Mouse (Mus musculus): ENCODE results near the gene Dhcr24. TPM values are rescaled to one million over a fixed set of nuclear protein-coding genes. Genes with fewer than 3 reads are reported as not detected.

Gene Dhcr24
- polyA plus RNA-seq, 1 experiment from 2014 or later: 8.1 TPM

GRCm38 (mm10) chr4:106533421-106534080 is 27.3 kb upstream of the Dhcr24 start:
- Histone ChIP-seq H3K27ac (ENCODE audit: low read length) (no peak overlapping the region), H3K9ac (ENCODE audit: low read depth, low read length) (no peak overlapping the region), H3K4me1 (ENCODE audit: control insufficient read depth, low read depth, low read length) (peaks cover 5% of the 10 kb centered on the region), H3K36me3 (ENCODE audit: control insufficient read depth, insufficient read depth) (no peaks in the 10 kb centered on the region), H3K4me3 (ENCODE audit: low read depth, low read length) (no peak overlapping the region), H3K27me3 (ENCODE audit: control insufficient read depth, insufficient read depth, low read depth, low read length) (no peaks in the 10 kb centered on the region), H3K4me2 (ENCODE audit: low read depth, low read length) (no peak overlapping the region), H3K9me3 (replicated peaks; ENCODE audit: control insufficient read depth, low read length) (no peaks in the 10 kb centered on the region)
- no peak for ATAC-seq (ENCODE audit: low read depth)
- whole genome bisulfite sequencing (ENCODE audit: insufficient replicate concordance): 21% methylated on average over 7 of the region's 7 CpGs

DNA sequence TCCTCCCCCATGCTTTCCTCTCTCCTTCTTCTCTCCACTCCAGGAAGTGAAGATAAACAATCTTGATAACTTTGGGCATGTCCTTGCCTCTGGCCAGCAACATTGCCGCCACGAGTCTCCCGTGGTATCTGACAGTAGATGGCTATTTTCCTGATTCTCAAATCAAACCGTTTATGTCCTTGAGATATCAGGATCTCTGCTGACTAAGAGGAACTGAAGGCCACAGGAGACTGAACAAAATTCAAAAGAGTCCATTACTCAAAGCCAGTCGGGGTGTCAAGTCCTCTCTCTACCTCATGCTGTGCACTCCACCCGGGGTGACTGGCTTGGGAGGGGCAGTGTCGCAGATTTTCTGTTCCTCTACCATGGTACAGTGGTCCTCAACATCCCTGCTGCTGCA is 26.6 kb upstream of the Dhcr24 start:
- WGBS (ENCODE audit: insufficient replicate concordance): 23% methylated on average over 7 of the region's 7 CpGs

GRCm38 (mm10) chr4:106539756-106540155 is 21.1 kb upstream of the Dhcr24 start:
- Histone ChIP-seq H3K27ac (ENCODE audit: low read length) (no peak overlapping the region), H3K4me1 (ENCODE audit: control insufficient read depth, low read depth, low read length) (no peaks in the 10 kb centered on the region)
- 73% methylated on average over 5 of the region's 5 CpGs for WGBS (ENCODE audit: insufficient replicate concordance)

More for the DNA sequence above, 26.6 kb upstream of the Dhcr24 start:
- Histone ChIP-seq H3K4me1 (ENCODE audit: control insufficient read depth, low read depth, low read length) (peaks cover 4% of the 10 kb centered on the region), H3K9me3 (replicated peaks; ENCODE audit: control insufficient read depth, low read length) (no peaks in the 10 kb centered on the region), H3K27ac (ENCODE audit: low read length) (no peak overlapping the region), H3K4me2 (ENCODE audit: low read depth, low read length) (no peak overlapping the region), H3K4me3 (ENCODE audit: low read depth, low read length) (no peak overlapping the region), H3K9ac (ENCODE audit: low read depth, low read length) (no peak overlapping the region), H3K36me3 (ENCODE audit: control insufficient read depth, insufficient read depth) (no peaks in the 10 kb centered on the region), H3K27me3 (ENCODE audit: control insufficient read depth, insufficient read depth, low read depth, low read length) (no peaks in the 10 kb centered on the region)
- ATAC-seq (ENCODE audit: low read depth): no peak

GRCm38 (mm10) chr4:106541491-106541890 is 19.3 kb upstream of the Dhcr24 start:
- no peak overlapping the region for H3K4me2 ChIP-seq (ENCODE audit: low read depth, low read length)
- no peaks in the 10 kb centered on the region for H3K27me3 ChIP-seq (ENCODE audit: control insufficient read depth, insufficient read depth, low read depth, low read length)
- 26% methylated on average over 3 of the region's 3 CpGs for WGBS (ENCODE audit: insufficient replicate concordance)
- H3K4me3 ChIP-seq (ENCODE audit: low read depth, low read length): no peak overlapping the region
- ATAC-seq (ENCODE audit: low read depth): no peak
- H3K4me1 ChIP-seq (ENCODE audit: control insufficient read depth, low read depth, low read length): no peaks in the 10 kb centered on the region
- no peaks in the 10 kb centered on the region for H3K36me3 ChIP-seq (ENCODE audit: control insufficient read depth, insufficient read depth)
- no peak overlapping the region for H3K27ac ChIP-seq (ENCODE audit: low read length)
- no peaks in the 10 kb centered on the region for H3K9me3 ChIP-seq (replicated peaks; ENCODE audit: control insufficient read depth, low read length)
- no peak overlapping the region for H3K9ac ChIP-seq (ENCODE audit: low read depth, low read length)

More at GRCm38 (mm10) chr4:106539756-106540155, 21.1 kb upstream of the Dhcr24 start:
- no peaks in the 10 kb centered on the region for H3K27me3 ChIP-seq (ENCODE audit: control insufficient read depth, insufficient read depth, low read depth, low read length)
- no peaks in the 10 kb centered on the region for H3K9me3 ChIP-seq (replicated peaks; ENCODE audit: control insufficient read depth, low read length)
- no peak overlapping the region for H3K9ac ChIP-seq (ENCODE audit: low read depth, low read length)
- H3K4me3 ChIP-seq (ENCODE audit: low read depth, low read length): no peak overlapping the region
- H3K4me2 ChIP-seq (ENCODE audit: low read depth, low read length): no peak overlapping the region
- no peaks in the 10 kb centered on the region for H3K36me3 ChIP-seq (ENCODE audit: control insufficient read depth, insufficient read depth)
- ATAC-seq (ENCODE audit: low read depth): no peak

- 69% methylated on average over 2 of the region's 2 CpGs for WGBS (ENCODE audit: insufficient replicate concordance)
- Histone ChIP-seq H3K4me2 (ENCODE audit: low read depth, low read length) (no peak overlapping the region), H3K9me3 (replicated peaks; ENCODE audit: control insufficient read depth, low read length) (no peaks in the 10 kb centered on the region), H3K4me1 (ENCODE audit: control insufficient read depth, low read depth, low read length) (no peaks in the 10 kb centered on the region), H3K4me3 (ENCODE audit: low read depth, low read length) (no peak overlapping the region), H3K36me3 (ENCODE audit: control insufficient read depth, insufficient read depth) (no peaks in the 10 kb centered on the region), H3K27ac (ENCODE audit: low read length) (no peak overlapping the region), H3K9ac (ENCODE audit: low read depth, low read length) (no peak overlapping the region), H3K27me3 (ENCODE audit: control insufficient read depth, insufficient read depth, low read depth, low read length) (no peaks in the 10 kb centered on the region)
- ATAC-seq (ENCODE audit: low read depth): no peak
Observed at GRCm38 (mm10) chr4:106542211-106542610, 18.6 kb upstream of the Dhcr24 start.

- H3K4me2 ChIP-seq (ENCODE audit: low read depth, low read length): no peak overlapping the region
- H3K27ac ChIP-seq (ENCODE audit: low read length): no peak overlapping the region
- no peaks in the 10 kb centered on the region for H3K36me3 ChIP-seq (ENCODE audit: control insufficient read depth, insufficient read depth)
- no peaks in the 10 kb centered on the region; the same call in 1 of the 2 replicates for H3K4me1 ChIP-seq (ENCODE audit: control insufficient read depth, low read depth, low read length)
- no peaks in the 10 kb centered on the region for H3K27me3 ChIP-seq (ENCODE audit: control insufficient read depth, insufficient read depth, low read depth, low read length)
- H3K9ac ChIP-seq (ENCODE audit: low read depth, low read length): no peak overlapping the region
- no peak overlapping the region for H3K4me3 ChIP-seq (ENCODE audit: low read depth, low read length)
- WGBS (ENCODE audit: insufficient replicate concordance): 47% methylated on average over 8 of the region's 8 CpGs
- ATAC-seq (ENCODE audit: low read depth): no peak
- H3K9me3 ChIP-seq (replicated peaks; ENCODE audit: control insufficient read depth, low read length): no peaks in the 10 kb centered on the region
Observed at GRCm38 (mm10) chr4:106545817-106546373, 14.9 kb upstream of the Dhcr24 start.

DNA sequence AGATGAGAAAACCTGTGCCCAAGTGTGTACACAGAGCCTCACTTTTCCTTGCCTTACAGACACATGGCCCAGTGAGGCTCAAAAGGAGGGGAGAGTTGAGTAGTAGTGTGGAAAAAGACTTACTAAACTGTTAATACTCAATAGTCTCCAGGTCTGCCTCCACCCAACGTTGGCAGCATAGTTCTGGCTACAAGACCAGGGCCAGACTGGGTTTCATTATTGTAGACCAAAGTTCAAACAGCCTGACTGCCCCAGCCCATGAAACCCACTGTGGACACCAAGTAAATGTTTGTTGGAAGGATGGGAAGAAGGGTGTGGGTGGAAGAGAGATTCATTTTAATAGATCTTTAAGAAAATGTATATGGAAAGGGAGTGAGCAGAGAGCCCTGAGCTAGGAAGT is 13.9 kb upstream of the Dhcr24 start:
- Histone ChIP-seq H3K9me3 (replicated peaks; ENCODE audit: control insufficient read depth, low read length) (no peaks in the 10 kb centered on the region), H3K9ac (ENCODE audit: low read depth, low read length) (no peak overlapping the region), H3K4me2 (ENCODE audit: low read depth, low read length) (no peak overlapping the region), H3K4me1 (ENCODE audit: control insufficient read depth, low read depth, low read length) (no peaks in the 10 kb centered on the region; the same call in 1 of the 2 replicates), H3K27ac (ENCODE audit: low read length) (no peak overlapping the region), H3K36me3 (ENCODE audit: control insufficient read depth, insufficient read depth) (no peaks in the 10 kb centered on the region), H3K27me3 (ENCODE audit: control insufficient read depth, insufficient read depth, low read depth, low read length) (no peaks in the 10 kb centered on the region), H3K4me3 (ENCODE audit: low read depth, low read length) (no peak overlapping the region)
- WGBS (ENCODE audit: insufficient replicate concordance): 35% methylated on average over 1 of the region's 1 CpGs
- ATAC-seq (ENCODE audit: low read depth): no peak

DNA sequence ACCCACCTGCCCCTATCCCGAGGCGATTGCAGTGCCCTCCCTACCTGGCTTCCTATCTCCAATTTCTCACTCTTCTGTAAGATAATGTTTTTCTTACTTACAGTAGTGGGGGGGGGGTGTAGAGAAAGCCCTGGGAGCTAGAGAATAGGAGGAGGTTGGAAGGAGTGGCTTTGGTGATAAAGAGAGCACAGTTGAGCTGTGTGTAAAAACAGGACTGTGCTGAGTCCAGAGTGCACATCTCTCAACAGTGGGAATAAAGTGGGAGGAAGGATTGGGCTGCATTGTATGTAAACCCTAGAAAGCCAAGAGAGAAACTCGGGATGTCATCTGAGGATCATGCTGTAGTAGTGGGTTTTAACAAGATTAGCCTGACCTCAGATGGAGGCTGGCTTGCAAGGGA is 12.7 kb upstream of the Dhcr24 start:
- H3K4me1 ChIP-seq (ENCODE audit: control insufficient read depth, low read depth, low read length): no peaks in the 10 kb centered on the region; the same call in 1 of the 2 replicates
- 47% methylated on average over 3 of the region's 3 CpGs for WGBS (ENCODE audit: insufficient replicate concordance)
- H3K4me3 ChIP-seq (ENCODE audit: low read depth, low read length): no peak overlapping the region
- H3K4me2 ChIP-seq (ENCODE audit: low read depth, low read length): no peak overlapping the region
- H3K27ac ChIP-seq (ENCODE audit: low read length): no peak overlapping the region
- no peaks in the 10 kb centered on the region for H3K27me3 ChIP-seq (ENCODE audit: control insufficient read depth, insufficient read depth, low read depth, low read length)
- H3K36me3 ChIP-seq (ENCODE audit: control insufficient read depth, insufficient read depth): no peaks in the 10 kb centered on the region
- ATAC-seq (ENCODE audit: low read depth): peak; percentile 55; the same call in 1 of the 2 replicates
- H3K9ac ChIP-seq (ENCODE audit: low read depth, low read length): no peak overlapping the region
- no peaks in the 10 kb centered on the region for H3K9me3 ChIP-seq (replicated peaks; ENCODE audit: control insufficient read depth, low read length)

- 48% methylated on average over 8 of the region's 8 CpGs for WGBS (ENCODE audit: insufficient replicate concordance)
- Histone ChIP-seq H3K4me2 (ENCODE audit: low read depth, low read length) (no peak overlapping the region), H3K36me3 (ENCODE audit: control insufficient read depth, insufficient read depth) (no peaks in the 10 kb centered on the region), H3K4me3 (ENCODE audit: low read depth, low read length) (no peak overlapping the region), H3K9ac (ENCODE audit: low read depth, low read length) (no peak overlapping the region), H3K9me3 (replicated peaks; ENCODE audit: control insufficient read depth, low read length) (no peaks in the 10 kb centered on the region), H3K27ac (ENCODE audit: low read length) (no peak overlapping the region), H3K4me1 (ENCODE audit: control insufficient read depth, low read depth, low read length) (no peaks in the 10 kb centered on the region; the same call in 1 of the 2 replicates), H3K27me3 (ENCODE audit: control insufficient read depth, insufficient read depth, low read depth, low read length) (no peaks in the 10 kb centered on the region)
- peak; percentile 55 for ATAC-seq (ENCODE audit: low read depth)
Observed at GRCm38 (mm10) chr4:106550516-106551166, 10.2 kb upstream of the Dhcr24 start.
